Mouse (Mus musculus): ENCODE measurements around the gene Tln2.

The Tln2 gene

GRCm38 (mm10) chr9:67559603-67560002 lies at the start of gene Tln2:
TSS of gene Tln2 (minus strand) at chr9:67559703.
- DNase-seq (ENCODE audit: extremely low spot score): no peak

- DNase-seq (ENCODE audit: extremely low spot score): no peak
These were observed 49.7 kb upstream of the Tln2 start for GRCm38 (mm10) chr9:67609226-67609625.

GRCm38 (mm10) chr9:67607786-67608366 lies 48.4 kb upstream of the Tln2 start:
- no peak for DNase-seq (ENCODE audit: extremely low spot score)

- DNase-seq (ENCODE audit: extremely low spot score): no peak
These were observed 47.8 kb upstream of the Tln2 start for GRCm38 (mm10) chr9:67607268-67607667.

- DNase-seq (ENCODE audit: extremely low spot score): no peak
These were observed 46.4 kb upstream of the Tln2 start for GRCm38 (mm10) chr9:67605867-67606435.

GRCm38 (mm10) chr9:67604940-67605339 lies 45.4 kb upstream of the Tln2 start:
- no peak for DNase-seq (ENCODE audit: extremely low spot score)

GRCm38 (mm10) chr9:67602347-67602746 lies 42.8 kb upstream of the Tln2 start:
- DNase-seq (ENCODE audit: extremely low spot score): no peak

- DNase-seq (ENCODE audit: extremely low spot score): no peak
These were observed 35.7 kb upstream of the Tln2 start for GRCm38 (mm10) chr9:67595221-67595620.

GRCm38 (mm10) chr9:67593469-67594141 lies 34.1 kb upstream of the Tln2 start:
- DNase-seq (ENCODE audit: extremely low spot score): no peak

GRCm38 (mm10) chr9:67592726-67593125 lies 33.2 kb upstream of the Tln2 start:
- no peak for DNase-seq (ENCODE audit: extremely low spot score)

GRCm38 (mm10) chr9:67587111-67587510 lies 27.6 kb upstream of the Tln2 start:
- no peak for DNase-seq (ENCODE audit: extremely low spot score)

GRCm38 (mm10) chr9:67586489-67586888 lies 27.0 kb upstream of the Tln2 start:
- DNase-seq (ENCODE audit: extremely low spot score): no peak

GRCm38 (mm10) chr9:67584871-67585270 lies 25.4 kb upstream of the Tln2 start:
- DNase-seq (ENCODE audit: extremely low spot score): no peak

- no peak for DNase-seq (ENCODE audit: extremely low spot score)
These were observed 22.2 kb upstream of the Tln2 start for GRCm38 (mm10) chr9:67581581-67582280.

- no peak for DNase-seq (ENCODE audit: extremely low spot score)
These were observed 20.0 kb upstream of the Tln2 start for GRCm38 (mm10) chr9:67579541-67579940.

- DNase-seq (ENCODE audit: extremely low spot score): no peak
These were observed 15.3 kb upstream of the Tln2 start for GRCm38 (mm10) chr9:67574721-67575248.

- DNase-seq (ENCODE audit: extremely low spot score): no peak
These were observed 14.1 kb upstream of the Tln2 start for GRCm38 (mm10) chr9:67573683-67573979.

- no peak for DNase-seq (ENCODE audit: extremely low spot score)
These were observed 13.5 kb upstream of the Tln2 start for GRCm38 (mm10) chr9:67572790-67573682.

- DNase-seq (ENCODE audit: extremely low spot score): no peak
These were observed 6.3 kb upstream of the Tln2 start for GRCm38 (mm10) chr9:67565801-67566258.

- peak; percentile 17 for DNase-seq (ENCODE audit: extremely low spot score)
These were observed 9.5 kb downstream of the Tln2 start for GRCm38 (mm10) chr9:67549811-67550501.

- peak; percentile 45 for DNase-seq (ENCODE audit: extremely low spot score)
These were observed 10.2 kb downstream of the Tln2 start for GRCm38 (mm10) chr9:67549332-67549731.
